Mouse (Mus musculus): ENCODE data around the gene Commd2.

GRCm38 (mm10) chr3:57651865-57652259 lies 347 bp upstream of the Commd2 start:
- TF ChIP-seq POLR2A (IDR thresholded peaks at IDR 0.05; ENCODE audit: extremely low read depth, insufficient read depth, low read length), result no peak
- TF ChIP-seq CTCF (IDR thresholded peaks at IDR 0.05; ENCODE audit: extremely low read depth, insufficient read depth, low read length), result no peak
